Mouse (Mus musculus): ENCODE measurements around the gene Castor1.
A peak's percentile ranks its signal among the peaks of the same experiment; 100 is the strongest.

Gene Castor1

DNA sequence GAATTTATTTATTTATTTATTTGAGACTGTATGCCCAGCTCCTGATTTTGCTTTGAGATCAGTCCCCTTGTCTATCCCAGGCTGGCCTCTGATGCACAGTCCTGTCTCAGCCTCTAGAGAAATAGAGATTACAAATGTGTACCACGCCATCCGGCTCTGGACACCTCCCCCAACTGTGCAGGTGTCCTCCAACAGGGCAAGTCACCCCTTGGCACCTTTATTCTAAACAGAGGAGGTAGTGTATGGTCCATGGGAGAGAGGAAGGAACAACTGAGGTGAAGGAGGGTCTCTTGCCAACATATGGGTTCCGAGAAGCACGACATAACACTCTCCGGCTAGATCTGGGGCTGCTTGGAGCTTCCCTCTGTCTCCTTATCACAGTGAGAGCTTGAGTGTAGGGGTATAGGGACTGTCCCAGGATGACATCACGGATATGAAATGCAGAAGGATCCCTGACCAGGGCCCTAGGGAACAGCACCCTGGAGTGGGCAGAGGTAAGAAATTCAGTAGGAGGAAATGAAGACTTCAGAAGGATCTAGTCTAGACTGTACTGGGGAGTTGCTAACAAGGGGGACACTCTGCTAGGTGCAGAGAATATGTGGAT lies 17.1 kb downstream of the Castor1 start:
- DNase-seq (ENCODE audit: low read depth, low spot score), result no peak

GRCm38 (mm10) chr11:4235665-4236545 lies 17.9 kb downstream of the Castor1 start, which contains the start of gene Osm:
Gene Osm (plus strand): TSS chr11:4236420.
- DNase-seq (ENCODE audit: low read depth, low spot score), result no peak

DNA sequence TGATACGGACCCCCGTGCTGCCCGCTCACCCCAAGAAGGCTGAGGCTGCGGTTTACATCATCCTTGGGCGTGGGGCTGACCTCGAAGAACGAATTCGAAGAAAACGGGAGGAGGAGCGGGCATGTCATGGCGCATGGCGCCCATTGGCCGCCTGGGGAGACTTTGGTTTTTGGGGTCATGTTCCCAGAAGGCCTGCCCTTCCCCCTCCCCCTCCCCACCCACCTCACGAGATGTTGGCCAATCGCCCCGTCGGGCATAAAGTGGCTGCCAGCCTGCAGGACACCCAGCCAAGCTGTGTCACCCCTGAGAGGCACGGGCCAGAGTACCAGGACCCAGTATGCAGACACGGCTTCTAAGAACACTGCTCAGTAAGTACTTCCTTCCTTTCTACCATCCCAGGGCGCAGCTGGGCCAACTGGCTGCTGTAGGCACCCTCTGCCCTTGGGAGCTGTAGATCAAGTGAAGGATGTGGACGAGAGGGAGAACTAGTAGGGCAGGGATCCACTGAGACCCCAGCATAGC lies 18.6 kb downstream of the Castor1 start:
- no peak for DNase-seq (ENCODE audit: low read depth, low spot score)

- no peak for DNase-seq (ENCODE audit: low read depth, low spot score)
Observed at GRCm38 (mm10) chr11:4237389-4237912, 19.4 kb downstream of the Castor1 start.

DNA sequence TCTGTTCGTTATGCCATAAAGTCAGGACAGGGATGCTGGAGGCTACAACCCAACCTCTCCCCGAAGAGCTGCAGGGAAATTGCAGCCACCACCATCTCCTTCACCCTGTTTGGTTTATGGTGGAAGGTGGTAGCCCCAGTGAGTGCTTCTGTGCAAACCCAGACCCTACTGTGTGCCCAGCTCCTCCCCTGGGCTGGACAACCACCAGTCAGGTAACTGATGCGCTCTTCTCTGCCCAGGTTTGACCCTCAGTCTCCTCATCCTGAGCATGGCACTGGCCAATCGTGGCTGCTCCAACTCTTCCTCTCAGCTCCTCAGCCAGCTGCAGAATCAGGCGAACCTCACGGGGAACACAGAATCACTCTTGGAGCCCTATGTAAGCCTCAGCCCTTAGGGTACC lies 20.1 kb downstream of the Castor1 start:
- DNase-seq (ENCODE audit: low read depth, low spot score), result no peak

GRCm38 (mm10) chr11:4239691-4240090 lies 21.7 kb downstream of the Castor1 start:
- no peak for DNase-seq (ENCODE audit: low read depth, low spot score)

DNA sequence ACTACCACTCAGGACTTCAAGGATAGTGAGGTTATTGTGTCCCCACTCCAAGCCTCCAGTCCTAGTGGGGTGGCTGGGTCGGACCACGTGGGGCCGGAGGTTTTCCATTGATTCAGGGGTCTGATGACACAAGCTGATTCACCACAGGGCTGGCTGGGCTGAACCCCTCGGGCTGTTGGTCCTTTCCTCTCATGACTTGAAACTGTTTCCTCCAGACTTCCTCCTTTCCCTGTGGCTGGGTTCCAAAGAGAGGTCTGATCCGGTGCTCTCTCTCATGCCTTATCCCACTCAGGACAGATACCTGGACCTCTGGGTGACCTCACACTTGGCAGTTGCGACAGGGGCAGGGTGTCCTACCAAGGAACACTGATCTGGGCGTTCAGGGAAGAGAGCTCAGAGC lies 22.1 kb downstream of the Castor1 start:
- DNase-seq (ENCODE audit: low read depth, low spot score), result no peak

DNA sequence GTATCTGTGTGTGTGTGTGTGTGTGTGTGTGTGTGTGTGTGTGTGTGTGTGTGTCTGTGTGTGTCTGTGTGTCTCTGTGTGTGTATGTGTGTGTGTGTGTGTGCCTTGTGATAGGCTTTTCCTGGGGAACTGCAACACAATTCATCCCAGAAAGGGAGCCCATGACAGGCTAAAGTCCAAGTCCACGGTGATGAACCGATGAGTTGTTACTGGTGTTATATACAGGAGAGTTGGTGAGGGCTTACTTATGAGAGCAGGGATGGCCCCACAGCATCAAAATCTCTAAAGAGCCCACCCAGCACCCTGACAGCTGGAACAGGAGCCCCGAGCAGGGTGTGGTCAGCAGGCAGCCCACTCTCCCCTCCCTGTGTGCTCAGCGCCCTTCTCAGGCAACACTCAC lies 23.2 kb downstream of the Castor1 start:
- no peak for DNase-seq (ENCODE audit: low read depth, low spot score)

- DNase-seq (ENCODE audit: low read depth, low spot score), result no peak
Observed at GRCm38 (mm10) chr11:4246126-4246525, 28.1 kb downstream of the Castor1 start.

DNA sequence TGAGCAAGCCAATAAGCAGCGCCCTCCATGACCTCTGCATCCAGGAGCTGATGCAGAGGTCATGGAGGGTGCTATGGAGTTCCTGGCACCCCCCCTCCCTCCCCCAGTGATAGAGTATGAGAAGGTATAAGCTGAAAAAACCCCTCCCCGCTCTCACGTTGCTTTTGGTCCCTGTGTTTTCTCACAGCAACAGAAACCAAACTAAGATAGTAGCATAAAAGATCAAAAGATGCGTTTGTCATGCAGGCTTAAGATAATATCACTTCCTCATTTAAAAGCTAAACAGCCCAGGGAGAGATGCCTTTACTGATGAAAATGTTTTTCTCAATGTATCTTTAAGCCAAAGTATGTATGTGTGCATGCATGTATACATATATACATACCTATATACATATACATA lies 28.6 kb downstream of the Castor1 start:
- no peak for DNase-seq (ENCODE audit: low read depth, low spot score)

- no peak for DNase-seq (ENCODE audit: low read depth, low spot score)
Observed at GRCm38 (mm10) chr11:4247201-4247959, 29.4 kb downstream of the Castor1 start.

DNA sequence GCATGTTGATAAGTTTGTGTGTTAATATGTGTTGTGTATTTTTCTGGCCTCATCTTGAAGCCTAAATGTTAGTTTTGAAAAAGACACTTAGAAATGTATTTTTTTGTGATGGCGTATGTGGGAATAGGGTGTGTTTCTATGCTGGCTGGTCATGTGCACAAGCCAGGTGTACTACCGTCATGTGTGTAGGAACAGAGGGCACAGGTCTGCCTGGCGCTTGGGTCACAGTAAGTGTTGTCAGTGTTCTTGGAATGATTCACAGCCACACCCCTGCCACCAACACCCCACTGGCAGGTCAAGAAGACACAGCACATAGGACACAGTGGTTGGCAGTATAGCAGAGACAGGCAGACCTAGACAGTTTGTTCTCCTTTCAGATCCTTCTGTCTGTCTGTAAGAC lies 31.1 kb downstream of the Castor1 start:
- no peak for DNase-seq (ENCODE audit: low read depth, low spot score)

DNA sequence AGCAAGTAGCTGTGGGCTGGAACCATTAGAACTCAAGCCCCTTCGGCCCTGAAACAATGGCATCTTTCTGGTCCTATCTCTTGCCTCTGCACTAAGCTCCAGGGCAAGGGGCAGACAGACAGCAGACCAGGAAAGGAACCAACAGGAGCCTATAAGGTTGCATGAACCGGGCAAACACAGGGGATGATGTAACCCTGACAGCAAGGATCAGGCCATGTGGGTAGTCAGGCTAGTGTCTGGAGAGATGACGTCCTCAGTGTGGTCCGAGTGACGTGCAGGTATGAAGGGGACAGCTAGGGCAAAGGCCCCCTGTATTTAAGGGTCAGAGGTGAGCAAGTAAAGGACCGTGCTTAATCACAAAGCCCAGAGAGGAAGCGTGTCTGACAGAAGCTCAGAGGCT lies 32.3 kb downstream of the Castor1 start:
- DNase-seq (ENCODE audit: low read depth, low spot score), result no peak

- DNase-seq (ENCODE audit: low read depth, low spot score), result no peak
Observed at GRCm38 (mm10) chr11:4251376-4251775, 33.4 kb downstream of the Castor1 start.

- no peak for DNase-seq (ENCODE audit: low read depth, low spot score)
Observed at GRCm38 (mm10) chr11:4252886-4253285, 34.9 kb downstream of the Castor1 start.

DNA sequence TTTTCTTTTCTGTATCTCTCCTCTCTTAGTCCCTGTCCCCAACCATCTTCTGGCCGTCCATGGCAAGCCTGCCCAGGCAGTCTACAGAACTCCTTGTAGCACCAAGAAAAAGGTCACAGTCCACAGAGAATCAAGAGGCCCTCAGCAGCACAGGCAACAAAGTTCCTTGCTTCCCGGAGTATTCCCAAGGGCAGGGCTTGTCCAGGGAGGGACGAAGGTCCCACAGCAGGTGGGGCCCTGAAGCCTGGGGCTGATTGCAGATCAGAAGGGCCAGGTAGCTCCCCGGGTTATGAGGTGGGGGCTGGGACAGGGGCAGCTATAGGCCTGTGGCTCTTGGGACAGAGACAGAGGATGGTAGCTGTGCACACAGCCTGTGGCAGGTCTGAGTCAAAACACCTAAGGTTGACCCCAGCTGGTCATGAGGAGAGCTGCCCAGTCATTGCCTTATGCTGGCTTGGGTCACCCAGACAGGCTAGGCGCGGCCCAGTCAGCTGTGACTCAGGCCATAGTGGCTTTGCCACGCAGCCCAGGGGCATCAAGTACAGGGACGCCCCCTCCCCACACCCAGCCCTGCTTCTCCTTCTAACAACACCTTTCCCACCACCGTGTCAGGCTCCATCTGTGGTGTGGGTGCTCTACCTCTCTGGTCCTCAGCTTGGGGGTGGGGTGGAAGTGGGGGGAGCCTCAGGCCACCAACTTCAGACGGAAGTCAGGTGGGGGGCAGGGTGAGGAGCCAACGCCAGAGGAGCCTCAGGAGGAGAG lies 39.0 kb downstream of the Castor1 start, which contains the start of gene Lif:
Gene Lif (plus strand): TSS at position 712 of the 762 bp plus-strand sequence.
- no peak for DNase-seq (ENCODE audit: low read depth, low spot score)

DNA sequence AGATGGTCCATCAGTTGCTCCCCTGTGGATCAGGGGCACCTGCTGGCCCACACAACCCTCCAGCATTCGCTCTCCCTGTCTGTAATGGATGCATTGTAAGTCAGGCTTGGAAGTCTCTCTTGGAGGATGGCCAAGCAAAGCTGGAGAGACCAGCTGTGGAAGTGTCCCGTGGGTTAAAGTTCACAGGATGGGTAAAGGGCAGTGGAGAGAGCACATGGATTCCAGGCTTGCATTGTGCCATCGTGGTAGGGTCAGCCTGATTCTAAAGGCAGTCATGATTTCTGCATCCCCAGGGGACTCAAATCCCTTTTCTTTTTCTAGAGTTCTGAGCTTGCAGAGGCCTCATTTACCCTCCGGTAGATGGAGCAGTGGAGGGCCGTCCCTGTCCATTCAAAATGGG lies 39.7 kb downstream of the Castor1 start:
- no peak for DNase-seq (ENCODE audit: low read depth, low spot score)

- DNase-seq (ENCODE audit: low read depth, low spot score), result peak; percentile 70
Observed at GRCm38 (mm10) chr11:4258657-4259082, 40.6 kb downstream of the Castor1 start.

DNA sequence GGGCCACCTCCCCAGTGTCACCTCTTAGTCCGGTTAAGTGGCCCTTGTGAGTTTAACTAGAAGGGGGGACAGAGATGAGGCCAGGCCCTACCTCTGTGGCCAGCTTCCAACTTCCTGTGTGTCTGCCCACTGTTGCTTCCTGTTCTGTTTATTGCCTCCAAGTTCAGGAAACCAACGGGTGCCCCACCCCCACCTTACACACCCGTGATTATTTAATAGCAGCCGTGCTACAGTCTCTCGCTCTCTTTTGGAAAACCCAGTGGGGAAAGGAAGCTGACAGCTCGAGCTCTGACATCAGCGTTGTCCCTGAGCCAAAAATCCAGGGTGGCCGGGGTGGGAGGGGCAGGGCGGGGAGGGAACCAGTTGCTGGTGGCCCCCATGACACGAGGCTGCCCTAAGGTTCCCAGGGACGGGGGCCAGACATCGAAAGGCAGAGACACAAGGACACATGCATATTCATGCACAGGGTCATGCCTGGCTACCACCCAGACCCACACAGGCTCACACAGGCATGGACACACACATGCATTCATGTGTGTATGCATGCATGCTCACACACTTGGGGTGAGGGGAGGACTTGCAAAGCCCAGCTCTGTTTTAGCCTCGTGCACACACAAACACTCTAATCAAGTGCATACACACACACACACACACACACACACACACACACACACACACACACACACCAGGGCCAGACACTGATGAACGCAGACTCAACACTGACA lies 42.6 kb downstream of the Castor1 start:
- DNase-seq (ENCODE audit: low read depth, low spot score), result no peak

GRCm38 (mm10) chr11:4261188-4261494 lies 43.1 kb downstream of the Castor1 start:
- DNase-seq (ENCODE audit: low read depth, low spot score), result peak; percentile 30
